Comparison of ENCODE assay signal across 13 mouse cellular contexts in the genomic region with DNA sequence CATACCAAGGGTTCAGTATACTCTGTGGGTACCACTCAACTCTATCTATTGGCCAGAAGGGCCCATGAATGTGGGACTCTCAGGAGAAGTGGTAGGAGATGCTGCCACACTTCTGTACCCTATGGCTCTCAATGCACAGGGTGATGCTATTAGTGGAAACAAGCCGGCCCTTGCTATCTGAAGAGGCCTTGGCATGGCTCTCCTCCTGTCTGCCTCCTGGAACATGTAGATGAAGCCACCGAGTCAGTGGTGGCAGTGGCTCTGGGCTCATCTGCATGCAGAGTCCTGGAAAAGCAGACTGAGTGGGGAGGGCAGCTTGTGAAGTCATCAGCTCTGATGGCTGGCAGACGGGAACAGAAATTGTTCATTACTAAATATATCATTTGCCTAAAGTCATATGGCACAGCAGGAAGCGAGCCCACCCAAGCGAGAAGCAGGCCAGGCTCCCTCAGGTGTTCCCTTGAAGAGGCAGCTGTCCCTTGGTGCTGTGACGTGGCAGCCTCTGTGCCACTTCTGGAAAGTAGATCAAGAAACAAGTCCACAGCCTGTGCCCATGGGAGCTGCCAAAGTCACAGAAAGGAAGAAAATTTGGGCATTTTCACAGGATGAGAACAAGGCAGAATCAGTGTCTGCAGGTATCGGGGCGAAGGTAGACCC.
DNase-seq lines count a peak whose midpoint lies in the region; ATAC-seq lines count a peak whose summit lies in the region.
"Had no signal": no experiment of that assay in that cellular context is flagged by ENCODE, and none has a peak within 500 bp of the region (broad histone marks: within the 10 kb centered on the region; RNA-seq: fewer than 3 reads in every experiment).

No protein-coding gene starts in this region.

- no peak overlapping the region for H3K9ac ChIP-seq in heart, embryonic 16.5 days (ENCODE audit: low read length)
- no peak overlapping the region for H3K9ac ChIP-seq in heart, embryonic 11.5 days (ENCODE audit: low read depth, low read length)
- H3K9ac ChIP-seq: stomach, embryonic 15.5 days had no signal

- peak overlapping the region; percentile 24; the same call in 1 of the 2 replicates for H3K4me2 ChIP-seq in heart, embryonic 16.5 days (ENCODE audit: low read depth, low read length)
- no peak overlapping the region for H3K4me2 ChIP-seq in heart, embryonic 11.5 days
- H3K4me2 ChIP-seq: stomach, embryonic 15.5 days had no signal

- no peaks in the 10 kb centered on the region for H3K36me3 ChIP-seq in heart, embryonic 16.5 days (ENCODE audit: control insufficient read depth, insufficient read depth)
- no peaks in the 10 kb centered on the region for H3K36me3 ChIP-seq in heart, embryonic 11.5 days (ENCODE audit: control insufficient read depth, insufficient read depth, low read length)
- H3K36me3 ChIP-seq: limb, embryonic 10.5 days; stomach, embryonic 15.5 days had no signal

- H3K27ac ChIP-seq in heart, embryonic 16.5 days (ENCODE audit: low read length) = peak overlapping the region; percentile 48; the same call in 1 of the 2 replicates
- no peak overlapping the region for H3K27ac ChIP-seq in heart, embryonic 11.5 days (ENCODE audit: low read depth, low read length)
- H3K27ac ChIP-seq: forebrain, embryonic 10.5 days; heart, adult 2 months; limb, embryonic 10.5 days; stomach, embryonic 15.5 days had no signal

- WGBS in heart, embryonic 16.5 days = 37% methylated on average over 8 of the region's 8 CpGs
- 53% methylated on average over 8 of the region's 8 CpGs for WGBS in heart, embryonic 11.5 days (ENCODE audit: insufficient replicate concordance)

- ATAC-seq in cerebellum, adult (ENCODE audit: insufficient number of reproducible peaks, low FRiP score, low TSS enrichment) = 0 out of 2 replicates have a peak, but pooled peaks have one; percentile 33
- ATAC-seq in heart, embryonic 16.5 days (replicated peaks; ENCODE audit: extremely low read depth, insufficient read depth, low FRiP score) = peak; percentile 69
- no peak for ATAC-seq in heart, embryonic 11.5 days (replicated peaks; ENCODE audit: insufficient number of reproducible peaks, low FRiP score, low TSS enrichment)

- H3K9me3 ChIP-seq in heart, embryonic 16.5 days (replicated peaks; ENCODE audit: control insufficient read depth, low read length) = no peaks in the 10 kb centered on the region
- no peaks in the 10 kb centered on the region for H3K9me3 ChIP-seq in heart, embryonic 11.5 days (replicated peaks; ENCODE audit: control insufficient read depth, low read length)
- H3K9me3 ChIP-seq: forebrain, embryonic 10.5 days; G1E; limb, embryonic 10.5 days; stomach, embryonic 15.5 days had no signal

- no peak overlapping the region for H3K4me3 ChIP-seq in heart, embryonic 16.5 days (ENCODE audit: low read length)
- no peak overlapping the region for H3K4me3 ChIP-seq in heart, embryonic 11.5 days (ENCODE audit: low read depth, low read length)
- H3K4me3 ChIP-seq: forebrain, embryonic 10.5 days; heart, adult 2 months; limb, embryonic 10.5 days; stomach, embryonic 15.5 days had no signal

- intact Hi-C loops in left cerebral cortex, postnatal 14 days (cut with DNase I) = loop anchor here (2.0 to 5.0 kb wide), 2 partner anchors 121 to 262 kb away; no protein-coding TSS in a partner anchor

- no peak for DNase-seq in cerebellum, postnatal 4 days (ENCODE audit: low spot score in 2 of 2)
- peak; percentile 22 to 47 for DNase-seq in left cerebral cortex, postnatal 14 days (ENCODE audit: low spot score in 2 of 2)
- DNase-seq in left cerebral cortex, adult 11 months (ENCODE audit: low spot score) = no peak
- DNase-seq in right cerebral cortex, postnatal 36 days (ENCODE audit: low spot score in 2 of 2) = peak; percentile 28 to 34
- DNase-seq in right cerebral cortex, postnatal 10 days (ENCODE audit: low spot score in 2 of 2) = no peak

- peaks cover 24% of the 10 kb centered on the region for H3K4me1 ChIP-seq in heart, embryonic 16.5 days (ENCODE audit: control insufficient read depth, insufficient read depth, low read length)
- peaks cover 11% of the 10 kb centered on the region; the same call in 1 of the 2 replicates for H3K4me1 ChIP-seq in heart, embryonic 11.5 days (ENCODE audit: control insufficient read depth, insufficient read depth, low read length)

- no peaks in the 10 kb centered on the region for H3K27me3 ChIP-seq in heart, embryonic 16.5 days (ENCODE audit: control insufficient read depth, insufficient read depth, low read length)
- no peaks in the 10 kb centered on the region for H3K27me3 ChIP-seq in heart, embryonic 11.5 days (ENCODE audit: control insufficient read depth, insufficient read depth, low read length)
- H3K27me3 ChIP-seq: stomach, embryonic 15.5 days had no signal

Comparison
In these comparisons a context has a peak if more than half of its experiments do, and no peak if none do; other contexts are left out.
1. DNase-seq: peak in left cerebral cortex, postnatal 14 days (2 of 2) and right cerebral cortex, postnatal 36 days (2 of 2); none in cerebellum, postnatal 4 days (0 of 2), left cerebral cortex, adult 11 months (single experiment) and right cerebral cortex, postnatal 10 days (0 of 2).